Mouse (Mus musculus): Measurements from ENCODE around the gene Sult6b2. TPM values are rescaled to one million over a fixed set of nuclear protein-coding genes. Genes with fewer than 3 reads are reported as not detected.

Gene Sult6b2
- polyA plus RNA-seq, 1 experiment from 2014 or later: 20.9 TPM

DNA sequence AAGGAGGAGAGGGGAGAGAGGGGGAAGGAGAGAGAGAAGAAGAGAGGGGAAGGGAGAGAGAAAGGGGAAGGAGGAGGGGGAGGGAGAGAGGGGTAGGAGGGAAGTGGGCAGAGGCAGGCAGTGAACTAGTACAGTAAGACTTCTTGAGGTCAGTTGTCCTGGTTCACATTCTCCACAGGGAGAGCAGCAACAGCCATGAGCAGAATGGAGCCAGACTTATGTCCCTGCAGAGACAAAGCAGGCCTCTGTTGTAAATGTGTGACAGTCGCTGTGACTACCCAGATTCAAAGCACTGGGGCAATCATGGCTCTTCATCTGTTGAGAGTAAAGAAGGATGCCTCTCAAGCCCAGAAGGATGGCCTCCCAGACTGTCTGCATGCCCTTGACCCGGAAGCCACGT, 27.4 kb upstream of the Sult6b2 start:
- ATAC-seq: no peak; the same call in 1 of the 2 replicates
- Histone ChIP-seq H3K9ac (no peak overlapping the region), H3K36me3 (no peaks in the 10 kb centered on the region), H3K27me3 (replicated peaks) (no peaks in the 10 kb centered on the region), H3K4me3 (replicated peaks) (no peak overlapping the region), H3K27ac (no peak overlapping the region), H3K4me1 (replicated peaks) (no peaks in the 10 kb centered on the region), H3K4me2 (replicated peaks) (no peak overlapping the region), H3K9me3 (no peaks in the 10 kb centered on the region)
- 74% methylated on average over 3 of the region's 3 CpGs for WGBS

DNA sequence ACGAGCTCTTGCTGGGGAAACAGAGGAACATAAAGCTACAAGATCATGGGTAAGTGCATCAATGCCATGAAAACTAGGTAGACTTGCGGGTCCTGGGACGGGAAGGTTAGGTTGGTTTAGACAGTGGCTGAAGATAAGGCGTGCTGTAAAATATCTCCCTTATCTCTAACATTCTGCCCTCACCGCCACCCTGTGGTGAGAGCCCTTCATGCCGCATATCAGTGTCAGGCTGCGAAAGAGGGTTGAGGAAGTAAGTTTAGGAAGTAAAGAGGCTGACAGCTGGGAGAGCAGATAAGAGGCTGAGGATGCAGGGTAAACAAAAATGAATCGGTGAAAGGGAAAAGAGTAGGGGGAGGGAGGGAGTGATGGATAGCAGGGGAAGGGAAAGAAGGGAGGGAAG, 26.9 kb upstream of the Sult6b2 start:
- Histone ChIP-seq H3K27ac (no peak overlapping the region), H3K4me2 (replicated peaks) (no peak overlapping the region), H3K27me3 (replicated peaks) (no peaks in the 10 kb centered on the region), H3K4me1 (replicated peaks) (no peaks in the 10 kb centered on the region), H3K9me3 (no peaks in the 10 kb centered on the region), H3K36me3 (no peaks in the 10 kb centered on the region), H3K4me3 (replicated peaks) (no peak overlapping the region), H3K9ac (no peak overlapping the region)
- 20% methylated on average over 8 of the region's 8 CpGs for WGBS
- peak; percentile 47 for ATAC-seq

DNA sequence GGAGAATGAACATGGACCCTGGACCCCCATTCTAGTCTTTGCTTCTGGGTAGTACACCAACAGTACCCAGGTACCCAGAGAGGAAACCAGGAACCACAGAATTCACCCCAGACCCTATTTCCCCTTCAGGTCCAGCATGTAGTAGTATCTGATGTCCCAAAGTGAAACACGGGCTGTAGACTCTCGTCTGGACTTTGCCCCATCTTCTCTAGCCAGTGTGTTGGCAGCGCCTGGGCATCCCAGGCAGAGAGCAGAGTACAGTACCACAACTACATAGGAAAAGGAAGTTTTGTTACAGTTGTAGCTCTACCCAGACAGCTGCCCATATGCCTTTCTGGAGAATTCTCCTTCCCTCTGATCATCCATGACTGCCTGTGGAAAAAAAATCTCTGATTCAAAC, 25.9 kb upstream of the Sult6b2 start:
- H3K27ac ChIP-seq: no peak overlapping the region
- 87% methylated on average over 3 of the region's 3 CpGs for WGBS
- H3K27me3 ChIP-seq (replicated peaks): no peaks in the 10 kb centered on the region
- no peaks in the 10 kb centered on the region for H3K4me1 ChIP-seq (replicated peaks)
- no peak overlapping the region for H3K9ac ChIP-seq
- no peak overlapping the region for H3K4me2 ChIP-seq (replicated peaks)
- H3K9me3 ChIP-seq: no peaks in the 10 kb centered on the region
- no peaks in the 10 kb centered on the region for H3K36me3 ChIP-seq
- no peak for ATAC-seq
- H3K4me3 ChIP-seq (replicated peaks): no peak overlapping the region

DNA sequence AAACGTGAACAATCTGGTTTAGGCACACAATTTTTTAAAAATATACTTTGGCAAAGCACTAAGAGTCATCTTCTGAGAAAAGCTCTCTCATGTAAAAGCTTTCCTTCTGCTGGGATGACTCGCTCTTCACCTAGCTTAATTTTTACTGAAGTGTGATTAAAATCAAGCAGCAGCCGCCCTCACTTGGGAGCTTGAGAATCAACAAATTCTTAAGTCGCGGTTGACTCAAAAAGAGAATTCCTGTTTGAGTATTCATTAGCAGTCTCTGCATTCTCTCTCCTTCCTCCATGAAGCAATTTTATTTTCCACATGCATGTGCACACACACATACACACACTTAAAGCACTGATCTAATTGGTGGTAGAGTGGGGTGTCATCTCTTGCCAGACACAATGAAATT, 21.1 kb upstream of the Sult6b2 start:
- H3K27ac ChIP-seq: no peak overlapping the region
- no peaks in the 10 kb centered on the region for H3K27me3 ChIP-seq (replicated peaks)
- no peak overlapping the region for H3K4me3 ChIP-seq (replicated peaks)
- WGBS: 79% methylated on average over 5 of the region's 5 CpGs
- H3K36me3 ChIP-seq: no peaks in the 10 kb centered on the region
- ATAC-seq: no peak
- no peaks in the 10 kb centered on the region for H3K4me1 ChIP-seq (replicated peaks)
- H3K4me2 ChIP-seq (replicated peaks): no peak overlapping the region
- no peak overlapping the region for H3K9ac ChIP-seq
- H3K9me3 ChIP-seq: no peaks in the 10 kb centered on the region

DNA sequence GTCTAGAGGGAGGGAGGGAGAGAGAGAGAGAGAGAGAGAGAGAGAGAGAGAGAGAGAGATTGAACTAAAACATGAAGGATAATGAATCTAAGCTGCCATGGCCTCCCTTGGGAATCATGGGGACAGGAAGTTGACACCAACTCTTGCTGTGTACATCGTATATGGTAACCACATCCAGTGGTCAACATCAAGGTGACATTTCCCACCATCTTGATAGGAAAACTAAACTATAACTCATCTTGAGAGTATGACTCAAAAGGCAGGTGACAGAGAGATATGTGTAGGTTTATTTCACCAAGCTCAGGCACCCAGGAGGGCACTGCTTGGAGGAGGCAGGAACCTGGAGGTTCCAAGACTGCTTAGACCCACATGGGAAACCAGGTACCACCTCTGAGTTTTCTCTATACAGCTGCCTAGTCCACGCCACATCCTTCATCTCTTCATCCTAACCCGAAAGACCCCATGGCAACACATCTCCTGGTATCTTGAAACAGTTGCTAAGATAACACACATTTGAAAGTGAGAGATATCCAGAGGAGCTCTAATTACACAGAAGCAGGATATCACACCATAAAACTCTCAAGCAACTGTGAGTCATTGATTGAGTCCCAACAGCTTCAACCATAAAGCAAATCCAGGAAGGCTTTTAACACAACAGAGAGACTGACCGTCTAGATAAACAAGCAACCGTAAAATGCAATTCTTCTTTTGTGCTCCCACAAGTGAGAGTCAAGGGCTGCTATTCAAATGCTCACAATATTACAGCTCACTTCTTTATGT, 18.9 kb upstream of the Sult6b2 start:
- no peak overlapping the region for H3K4me3 ChIP-seq (replicated peaks)
- no peaks in the 10 kb centered on the region for H3K9me3 ChIP-seq
- ATAC-seq: no peak
- no peaks in the 10 kb centered on the region for H3K4me1 ChIP-seq (replicated peaks)
- no peaks in the 10 kb centered on the region for H3K27me3 ChIP-seq (replicated peaks)
- H3K9ac ChIP-seq: no peak overlapping the region
- no peak overlapping the region for H3K27ac ChIP-seq
- H3K4me2 ChIP-seq (replicated peaks): no peak overlapping the region
- WGBS: 41% methylated on average over 5 of the region's 5 CpGs
- no peaks in the 10 kb centered on the region for H3K36me3 ChIP-seq

DNA sequence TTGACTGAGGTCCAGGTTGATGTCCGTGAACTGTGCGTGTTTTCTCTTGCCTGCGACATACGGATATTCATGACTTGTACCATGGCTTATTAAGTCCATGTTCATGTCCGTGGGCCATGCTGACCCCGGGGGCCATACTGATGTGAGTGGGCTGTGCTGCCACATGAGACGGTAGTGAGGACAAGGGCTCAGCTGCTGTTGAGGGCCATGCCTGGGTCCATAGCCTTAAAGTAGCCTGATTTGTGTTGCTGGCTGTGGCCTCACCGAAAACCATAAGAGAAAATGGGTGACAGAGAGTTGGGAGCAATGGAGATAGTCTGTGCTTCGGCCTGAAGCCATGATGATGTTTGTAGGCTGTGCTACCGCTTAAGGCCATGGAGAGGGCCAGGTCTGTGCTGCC, 14.0 kb upstream of the Sult6b2 start:
- Histone ChIP-seq H3K4me3 (replicated peaks) (no peak overlapping the region), H3K4me1 (replicated peaks) (0 out of 2 replicates have a peak, but pooled peaks cover 3% of the 10 kb centered on the region), H3K27me3 (replicated peaks) (no peaks in the 10 kb centered on the region), H3K27ac (no peak overlapping the region), H3K9ac (no peak overlapping the region), H3K36me3 (no peaks in the 10 kb centered on the region), H3K4me2 (replicated peaks) (no peak overlapping the region), H3K9me3 (no peaks in the 10 kb centered on the region)
- no peak for ATAC-seq
- WGBS: 95% methylated on average over 10 of the region's 10 CpGs

DNA sequence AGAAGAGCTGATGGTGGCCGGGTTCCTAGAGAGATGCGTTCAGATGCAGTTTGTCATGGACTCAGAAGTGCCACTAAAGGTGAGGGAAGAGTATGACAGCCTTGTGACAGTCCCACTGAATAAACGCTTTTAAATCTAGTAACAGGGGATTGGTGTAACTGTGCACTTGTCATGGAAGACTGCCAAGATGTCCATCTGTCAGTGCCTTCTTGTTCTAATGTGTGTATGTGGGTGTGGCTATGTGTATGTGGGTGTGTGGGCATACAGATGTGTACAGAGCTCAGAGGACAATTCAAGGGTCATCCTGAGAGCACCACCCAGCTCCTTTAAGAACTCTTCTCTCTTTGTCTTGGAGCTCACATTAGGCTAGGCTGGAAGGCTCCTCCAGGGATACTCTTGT, 11.2 kb upstream of the Sult6b2 start:
- Histone ChIP-seq H3K4me1 (replicated peaks) (0 out of 2 replicates have a peak, but pooled peaks cover 3% of the 10 kb centered on the region), H3K27ac (no peak overlapping the region), H3K9me3 (no peaks in the 10 kb centered on the region), H3K4me2 (replicated peaks) (no peak overlapping the region), H3K4me3 (replicated peaks) (no peak overlapping the region), H3K27me3 (replicated peaks) (no peaks in the 10 kb centered on the region), H3K36me3 (no peaks in the 10 kb centered on the region), H3K9ac (no peak overlapping the region)
- ATAC-seq: no peak
- WGBS: 78% methylated on average over 3 of the region's 3 CpGs

DNA sequence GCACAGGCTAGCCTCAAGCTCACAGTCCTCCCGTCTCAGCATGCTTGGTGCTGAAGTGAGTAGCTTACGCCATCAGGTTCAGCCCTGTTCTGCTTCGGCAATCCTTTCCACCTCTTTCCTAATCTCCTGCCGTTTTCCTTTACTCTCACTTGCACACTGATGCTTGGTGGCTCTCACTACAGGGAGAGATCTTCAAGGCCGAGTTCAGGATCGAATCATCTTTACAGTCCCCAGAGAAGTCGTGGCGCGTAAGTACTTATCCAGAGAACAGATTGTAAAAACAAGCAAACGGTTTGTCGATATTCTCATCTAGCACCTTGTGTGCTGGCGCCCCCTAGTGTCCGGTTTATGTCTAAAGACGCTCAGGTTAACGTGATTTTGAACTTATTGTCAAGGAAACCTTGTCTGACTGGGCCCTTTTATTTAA, 10.2 kb upstream of the Sult6b2 start:
- no peaks in the 10 kb centered on the region for H3K9me3 ChIP-seq
- H3K4me3 ChIP-seq (replicated peaks): peak overlapping the region; percentile 33
- H3K27me3 ChIP-seq (replicated peaks): no peaks in the 10 kb centered on the region
- WGBS: 4% methylated on average over 15 of the region's 15 CpGs
- no peak overlapping the region for H3K27ac ChIP-seq
- no peaks in the 10 kb centered on the region for H3K36me3 ChIP-seq
- peak; percentile 78 for ATAC-seq
- 0 out of 2 replicates have a peak, but pooled peaks cover 3% of the 10 kb centered on the region for H3K4me1 ChIP-seq (replicated peaks)
- 0 out of 2 replicates have a peak overlapping the region, but pooled peaks have one; percentile 28 for H3K9ac ChIP-seq
- H3K4me2 ChIP-seq (replicated peaks): peak overlapping the region; percentile 71

DNA sequence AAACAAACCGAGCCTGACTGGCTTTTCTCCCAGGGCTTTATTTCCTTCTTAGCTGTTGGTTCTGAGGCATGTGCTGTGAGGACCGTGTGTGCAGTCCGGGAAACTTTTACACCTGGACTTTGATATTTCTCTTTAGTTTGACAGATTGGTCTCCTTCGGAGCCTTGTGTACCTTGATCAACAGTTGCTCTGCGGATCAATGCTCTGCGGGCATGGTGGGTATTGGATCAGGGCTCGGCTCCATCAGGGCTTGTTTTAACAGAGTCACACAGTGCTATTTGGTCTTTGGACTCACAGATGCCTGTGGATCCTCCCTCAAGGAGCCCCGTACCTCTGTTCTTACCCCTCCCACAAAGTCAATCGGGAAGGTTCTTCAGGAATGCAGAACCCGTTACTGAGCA, 9.7 kb upstream of the Sult6b2 start:
- Histone ChIP-seq H3K36me3 (no peaks in the 10 kb centered on the region), H3K27ac (no peak overlapping the region), H3K4me2 (replicated peaks) (peak overlapping the region; percentile 71), H3K9ac (no peak overlapping the region), H3K4me1 (replicated peaks) (0 out of 2 replicates have a peak, but pooled peaks cover 3% of the 10 kb centered on the region), H3K9me3 (no peaks in the 10 kb centered on the region), H3K27me3 (replicated peaks) (no peaks in the 10 kb centered on the region), H3K4me3 (replicated peaks) (peak overlapping the region; percentile 33; the same call in 1 of the 2 replicates)
- 34% methylated on average over 10 of the region's 10 CpGs for WGBS
- peak; percentile 72 for ATAC-seq

DNA sequence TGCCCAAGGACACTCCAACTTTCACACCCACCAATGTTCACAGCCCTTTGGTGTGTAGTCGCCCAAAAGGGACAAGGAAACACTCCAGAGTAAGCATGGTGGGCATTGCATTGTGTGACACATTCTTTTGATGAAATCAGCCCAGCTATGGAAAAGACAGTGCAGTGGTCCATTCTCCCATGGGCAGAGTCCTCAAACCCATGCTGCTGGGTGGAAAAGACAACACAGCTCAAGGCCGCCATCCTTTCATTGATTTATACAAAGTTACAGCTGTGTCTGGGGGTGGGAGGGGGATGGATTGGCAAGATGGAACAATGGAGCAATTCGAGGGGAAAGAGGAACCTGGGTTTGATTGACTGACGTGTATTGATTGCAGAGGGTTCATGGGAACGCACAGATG, 8.7 kb upstream of the Sult6b2 start:
- Histone ChIP-seq H3K27ac (no peak overlapping the region), H3K4me2 (replicated peaks) (no peak overlapping the region), H3K27me3 (replicated peaks) (no peaks in the 10 kb centered on the region), H3K36me3 (no peaks in the 10 kb centered on the region), H3K9me3 (no peaks in the 10 kb centered on the region), H3K4me1 (replicated peaks) (0 out of 2 replicates have a peak, but pooled peaks cover 3% of the 10 kb centered on the region), H3K9ac (no peak overlapping the region), H3K4me3 (replicated peaks) (no peak overlapping the region)
- 79% methylated on average over 5 of the region's 5 CpGs for WGBS
- ATAC-seq: no peak

DNA sequence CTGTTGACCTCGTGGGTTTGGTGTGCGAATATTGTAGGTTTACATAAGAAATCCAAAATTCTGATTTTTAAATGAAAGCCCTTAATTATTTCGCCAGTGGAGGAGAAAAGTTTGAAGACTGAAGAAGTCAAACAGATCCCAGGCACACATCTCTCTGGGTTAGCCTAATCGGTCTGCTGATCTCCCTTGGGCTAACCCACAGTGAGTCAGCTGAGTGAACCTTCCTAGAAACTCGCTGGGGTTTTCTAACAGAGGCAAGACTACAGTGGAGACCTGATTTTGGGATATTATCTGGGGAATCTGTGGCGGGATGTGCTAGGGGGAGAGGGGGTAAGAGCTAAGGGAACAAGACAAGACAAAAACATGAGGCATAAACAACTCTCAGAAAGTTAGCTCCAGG, 5.9 kb upstream of the Sult6b2 start:
- Histone ChIP-seq H3K36me3 (no peaks in the 10 kb centered on the region), H3K27ac (no peak overlapping the region), H3K9ac (no peak overlapping the region), H3K9me3 (no peaks in the 10 kb centered on the region), H3K27me3 (replicated peaks) (no peaks in the 10 kb centered on the region), H3K4me1 (replicated peaks) (0 out of 2 replicates have a peak, but pooled peaks cover 3% of the 10 kb centered on the region), H3K4me2 (replicated peaks) (no peak overlapping the region), H3K4me3 (replicated peaks) (no peak overlapping the region)
- 73% methylated on average over 6 of the region's 6 CpGs for WGBS
- ATAC-seq: no peak

DNA sequence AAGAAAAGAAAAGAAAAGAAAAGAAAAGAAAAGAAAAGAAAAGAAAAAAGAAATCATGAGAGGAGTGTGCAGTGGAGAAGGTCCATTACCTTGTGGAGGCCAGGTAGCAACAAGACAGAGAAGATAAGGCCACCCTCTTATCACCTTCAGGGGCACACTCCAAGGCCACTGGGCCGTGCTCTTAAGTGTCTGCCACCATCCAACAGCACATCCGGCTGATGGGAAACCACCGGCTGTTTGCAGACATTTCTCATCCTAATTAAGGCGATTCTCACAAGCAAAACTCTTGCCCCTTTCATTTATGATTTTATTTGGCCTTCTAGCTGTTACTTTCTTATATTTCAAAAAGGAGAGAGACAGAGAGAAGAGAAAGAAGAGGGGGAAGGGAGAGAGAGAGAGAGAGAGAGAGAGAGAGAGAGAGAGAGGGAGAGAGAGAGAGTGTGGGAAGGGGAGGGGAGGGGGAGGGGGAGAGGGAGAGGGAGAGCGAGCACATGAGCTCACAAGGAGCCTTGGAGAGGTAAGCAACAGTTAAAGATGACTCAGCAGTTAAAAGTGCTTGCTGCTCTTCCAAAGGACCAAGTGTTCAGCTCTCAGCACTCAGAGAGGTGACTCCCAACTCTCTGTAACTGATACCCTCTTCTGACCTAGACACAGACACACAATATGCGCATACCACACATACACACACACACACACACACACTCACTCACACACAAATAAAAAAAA, 5.2 kb upstream of the Sult6b2 start:
- ATAC-seq: peak; percentile 73
- no peak overlapping the region for H3K4me2 ChIP-seq (replicated peaks)
- no peak overlapping the region for H3K4me3 ChIP-seq (replicated peaks)
- no peaks in the 10 kb centered on the region for H3K36me3 ChIP-seq
- H3K9ac ChIP-seq: no peak overlapping the region
- no peaks in the 10 kb centered on the region for H3K9me3 ChIP-seq
- 0 out of 2 replicates have a peak, but pooled peaks cover 3% of the 10 kb centered on the region for H3K4me1 ChIP-seq (replicated peaks)
- 35% methylated on average over 6 of the region's 6 CpGs for WGBS
- no peaks in the 10 kb centered on the region for H3K27me3 ChIP-seq (replicated peaks)
- no peak overlapping the region for H3K27ac ChIP-seq
